Comparison of ENCODE assay signal across 17 mouse cellular contexts in the genomic region with DNA sequence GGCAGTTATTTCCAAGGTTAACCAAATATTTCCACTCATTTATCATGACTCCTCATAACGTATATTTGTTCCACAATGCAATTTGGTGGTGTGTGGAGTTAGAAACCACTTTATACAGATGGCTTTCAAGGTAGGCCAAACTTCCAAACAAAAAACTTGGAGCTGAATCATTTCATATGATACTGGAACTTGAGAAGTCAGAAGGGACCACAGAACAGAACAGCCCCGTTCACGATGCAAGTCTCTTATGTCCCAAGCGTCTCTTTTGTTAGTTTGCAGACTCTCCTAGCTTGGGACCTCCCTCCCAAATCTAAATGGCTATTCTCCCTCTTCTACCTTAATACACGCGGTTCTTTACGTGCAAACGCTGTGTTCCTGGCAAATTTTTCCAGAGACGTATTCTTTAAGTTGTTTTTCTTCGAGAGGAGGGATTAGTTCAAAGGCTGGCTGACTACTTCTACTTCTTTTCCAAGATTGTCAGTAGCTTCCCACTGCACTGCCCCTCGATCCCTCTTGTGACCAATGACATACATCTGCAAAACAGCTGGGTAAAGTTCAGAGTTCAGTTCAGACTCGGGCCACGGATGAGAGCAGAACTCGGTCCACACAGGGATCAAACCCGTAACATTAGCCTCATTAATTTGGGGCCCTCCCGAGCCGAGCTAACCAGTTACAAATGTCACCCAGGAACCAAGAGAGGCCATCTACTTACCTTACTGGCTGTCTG. TPM values are rescaled to one million over a fixed set of nuclear protein-coding genes. Genes with fewer than 3 reads are reported as not detected.
DNase-seq lines count a peak whose midpoint lies in the region; ATAC-seq and TF ChIP-seq lines count a peak whose summit lies in the region.
"Had no signal": no experiment of that assay in that cellular context is flagged by ENCODE, and none has a peak within 500 bp of the region (broad histone marks: within the 10 kb centered on the region; RNA-seq: fewer than 3 reads in every experiment).

No protein-coding gene starts in this region.

- no peak overlapping the region for H3K4me3 ChIP-seq in intestine, embryonic 14.5 days (ENCODE audit: low read depth, low read length)
- no peak overlapping the region for H3K4me3 ChIP-seq in intestine, postnatal 0 days (ENCODE audit: low read depth, low read length)
- H3K4me3 ChIP-seq in embryonic facial prominence, embryonic 13.5 days = peak overlapping the region; percentile 21; the same call in 1 of the 2 replicates
- H3K4me3 ChIP-seq in kidney, embryonic 14.5 days (ENCODE audit: low read length) = no peak overlapping the region
- H3K4me3 ChIP-seq in neural tube, embryonic 11.5 days (ENCODE audit: low read depth, low read length) = no peak overlapping the region
- H3K4me3 ChIP-seq: lung, embryonic 15.5 days had no signal

- no peaks in the 10 kb centered on the region for H3K36me3 ChIP-seq in intestine, embryonic 14.5 days (ENCODE audit: control insufficient read depth, insufficient read depth, low read length)
- no peaks in the 10 kb centered on the region for H3K36me3 ChIP-seq in intestine, postnatal 0 days (ENCODE audit: control insufficient read depth, insufficient read depth)
- H3K36me3 ChIP-seq in embryonic facial prominence, embryonic 13.5 days = no peaks in the 10 kb centered on the region
- H3K36me3 ChIP-seq in kidney, embryonic 14.5 days (ENCODE audit: control insufficient read depth, insufficient read depth, low read length) = no peaks in the 10 kb centered on the region
- H3K36me3 ChIP-seq in neural tube, embryonic 11.5 days (ENCODE audit: control insufficient read depth, insufficient read depth, low read length) = no peaks in the 10 kb centered on the region
- H3K36me3 ChIP-seq: lung, embryonic 15.5 days had no signal

- peak overlapping the region; percentile 8; the same call in 1 of the 2 replicates for H3K27ac ChIP-seq in intestine, embryonic 14.5 days (ENCODE audit: low read depth)
- no peak overlapping the region for H3K27ac ChIP-seq in intestine, postnatal 0 days (ENCODE audit: low read depth, low read length)
- H3K27ac ChIP-seq in embryonic facial prominence, embryonic 13.5 days = peak overlapping the region; percentile 91
- H3K27ac ChIP-seq in kidney, embryonic 14.5 days (ENCODE audit: low read depth, low read length) = peak overlapping the region; percentile 59; the same call in 1 of the 2 replicates
- H3K27ac ChIP-seq in neural tube, embryonic 11.5 days (ENCODE audit: low read depth, low read length) = peak overlapping the region; percentile 27; the same call in 1 of the 2 replicates
- H3K27ac ChIP-seq: kidney, postnatal 0 days; lung, embryonic 15.5 days had no signal

- DNase-seq in intestine, embryonic 14.5 days (ENCODE audit: low spot score) = no peak
- no peak for DNase-seq in neural tube, embryonic 11.5 days (ENCODE audit: low spot score)
- no peak for DNase-seq in liver
- DNase-seq in gastrocnemius, postnatal 25 days = no peak
- DNase-seq in thymus, adult 18-20 months = no peak
- DNase-seq: adrenal gland, postnatal 14 days; cerebellum, postnatal 36 days; heart, adult 11 months had no signal

- H3K4me1 ChIP-seq in intestine, embryonic 14.5 days (replicated peaks; ENCODE audit: control insufficient read depth, insufficient read depth, low read length) = peaks cover 21% of the 10 kb centered on the region
- no peaks in the 10 kb centered on the region for H3K4me1 ChIP-seq in intestine, postnatal 0 days (replicated peaks; ENCODE audit: control insufficient read depth, insufficient read depth, low read length)
- H3K4me1 ChIP-seq in embryonic facial prominence, embryonic 13.5 days = peaks cover 59% of the 10 kb centered on the region
- H3K4me1 ChIP-seq in kidney, embryonic 14.5 days (ENCODE audit: control insufficient read depth, insufficient read depth, low read length) = peaks cover 29% of the 10 kb centered on the region
- peaks cover 18% of the 10 kb centered on the region for H3K4me1 ChIP-seq in neural tube, embryonic 11.5 days (ENCODE audit: control insufficient read depth, insufficient read depth, low read length)

- no peaks in the 10 kb centered on the region for H3K9me3 ChIP-seq in intestine, embryonic 14.5 days (ENCODE audit: control insufficient read depth, low read length)
- H3K9me3 ChIP-seq in intestine, postnatal 0 days (ENCODE audit: control insufficient read depth) = no peaks in the 10 kb centered on the region
- no peaks in the 10 kb centered on the region for H3K9me3 ChIP-seq in embryonic facial prominence, embryonic 13.5 days
- H3K9me3 ChIP-seq in kidney, embryonic 14.5 days (ENCODE audit: control insufficient read depth, low read length) = no peaks in the 10 kb centered on the region
- H3K9me3 ChIP-seq in neural tube, embryonic 11.5 days (ENCODE audit: control insufficient read depth, low read length) = no peaks in the 10 kb centered on the region
- H3K9me3 ChIP-seq: lung, embryonic 15.5 days had no signal

- 64% methylated on average over 17 of the region's 17 CpGs for WGBS in intestine, embryonic 14.5 days
- WGBS in intestine, postnatal 0 days = 63% methylated on average over 17 of the region's 17 CpGs
- WGBS in embryonic facial prominence, embryonic 13.5 days = 30% methylated on average over 17 of the region's 17 CpGs
- 39% methylated on average over 17 of the region's 17 CpGs for WGBS in kidney, embryonic 14.5 days
- 61% methylated on average over 17 of the region's 17 CpGs for WGBS in neural tube, embryonic 11.5 days

- ATAC-seq in intestine, embryonic 14.5 days (replicated peaks; ENCODE audit: low FRiP score, low TSS enrichment, low read depth) = no peak
- ATAC-seq in intestine, postnatal 0 days = no peak
- ATAC-seq in embryonic facial prominence, embryonic 13.5 days (ENCODE audit: insufficient number of reproducible peaks, insufficient read depth, low FRiP score, low TSS enrichment, low read depth) = no peak
- ATAC-seq in kidney, embryonic 14.5 days (ENCODE audit: low FRiP score, low TSS enrichment) = no peak
- no peak for ATAC-seq in neural tube, embryonic 11.5 days (ENCODE audit: insufficient read depth, low FRiP score, low TSS enrichment)

- no peak overlapping the region for H3K4me2 ChIP-seq in intestine, embryonic 14.5 days (ENCODE audit: low read length)
- no peak overlapping the region for H3K4me2 ChIP-seq in intestine, postnatal 0 days (replicated peaks; ENCODE audit: low read depth)
- peak overlapping the region; percentile 16 for H3K4me2 ChIP-seq in embryonic facial prominence, embryonic 13.5 days
- H3K4me2 ChIP-seq in kidney, embryonic 14.5 days (replicated peaks; ENCODE audit: low read depth, low read length) = no peak overlapping the region
- H3K4me2 ChIP-seq in neural tube, embryonic 11.5 days (ENCODE audit: low read depth) = no peak overlapping the region
- H3K4me2 ChIP-seq: lung, embryonic 15.5 days had no signal

- no peak overlapping the region for H3K9ac ChIP-seq in intestine, embryonic 14.5 days (ENCODE audit: low read length)
- H3K9ac ChIP-seq in intestine, postnatal 0 days (ENCODE audit: low read depth, low read length) = no peak overlapping the region
- peak overlapping the region; percentile 55 for H3K9ac ChIP-seq in embryonic facial prominence, embryonic 13.5 days
- H3K9ac ChIP-seq in kidney, embryonic 14.5 days (ENCODE audit: low read depth, low read length) = no peak overlapping the region
- no peak overlapping the region for H3K9ac ChIP-seq in neural tube, embryonic 11.5 days (ENCODE audit: low read length)
- H3K9ac ChIP-seq: lung, embryonic 15.5 days had no signal

- TF ChIP-seq CTCF in intestine, postnatal 0 days (IDR thresholded peaks at IDR 0.05; ENCODE audit: low read depth) = no peak

- no peaks in the 10 kb centered on the region for H3K27me3 ChIP-seq in intestine, embryonic 14.5 days (replicated peaks; ENCODE audit: control insufficient read depth, insufficient read depth, low read length)
- H3K27me3 ChIP-seq in intestine, postnatal 0 days (replicated peaks; ENCODE audit: control insufficient read depth, insufficient read depth, low read length) = no peaks in the 10 kb centered on the region
- no peaks in the 10 kb centered on the region for H3K27me3 ChIP-seq in embryonic facial prominence, embryonic 13.5 days
- no peaks in the 10 kb centered on the region for H3K27me3 ChIP-seq in kidney, embryonic 14.5 days (ENCODE audit: control insufficient read depth, insufficient read depth, low read length)
- no peaks in the 10 kb centered on the region for H3K27me3 ChIP-seq in neural tube, embryonic 11.5 days (ENCODE audit: control insufficient read depth, insufficient read depth, low read length)
- H3K27me3 ChIP-seq: lung, embryonic 15.5 days had no signal

RNA-seq across cellular contexts. Expression of a gene that starts 8.5 kb away (rescaled TPM):
- 0.73 and 0.93 TPM in 2 replicates for polyA plus RNA-seq in intestine, embryonic 14.5 days (2014; fragmentation: Nextera tagmentation; extraction: Ambion mirVana)
- 0.04 and 0.07 TPM in 2 replicates for polyA plus RNA-seq in intestine, postnatal 0 days (2015; fragmentation: Nextera tagmentation; extraction: Ambion mirVana)
- 0.83 and 1.4 TPM in 2 replicates for polyA plus RNA-seq in embryonic facial prominence, embryonic 13.5 days (2015; fragmentation: Nextera tagmentation; extraction: Ambion mirVana)
- polyA plus RNA-seq in kidney, embryonic 14.5 days (2014; fragmentation: Nextera tagmentation; extraction: Ambion mirVana) = 0.09 and 0.12 TPM in 2 replicates
- polyA plus RNA-seq in neural tube, embryonic 11.5 days (2014; fragmentation: Nextera tagmentation; extraction: Ambion mirVana) = 2.1 and 3.6 TPM in 2 replicates
- not detected for total RNA-seq in gastrocnemius, postnatal 25 days (2021)
- total RNA-seq: liver, adult 2 months; megakaryocyte, adult 5-6 weeks; MEL; monocyte, adult 5-6 weeks had no signal
- polyA plus RNA-seq: liver, adult 2 months had no signal

RNA-seq across cellular contexts. Expression of a gene that starts 34.2 kb away (rescaled TPM):
- 0.19 and 0.23 TPM in 2 replicates for polyA plus RNA-seq in intestine, embryonic 14.5 days (2014; fragmentation: Nextera tagmentation; extraction: Ambion mirVana)
- not detected in 2 replicates for polyA plus RNA-seq in intestine, postnatal 0 days (2015; fragmentation: Nextera tagmentation; extraction: Ambion mirVana)
- 0.12 and 0.28 TPM in 2 replicates for polyA plus RNA-seq in embryonic facial prominence, embryonic 13.5 days (2015; fragmentation: Nextera tagmentation; extraction: Ambion mirVana)
- 0.57 and 1.0 TPM in 2 replicates for polyA plus RNA-seq in kidney, embryonic 14.5 days (2014; fragmentation: Nextera tagmentation; extraction: Ambion mirVana)
- polyA plus RNA-seq in neural tube, embryonic 11.5 days (2014; fragmentation: Nextera tagmentation; extraction: Ambion mirVana) = 0.50 TPM in 1 of 2 replicates, not detected in the other
- not detected for total RNA-seq in gastrocnemius, postnatal 25 days (2021)
- total RNA-seq: adrenal gland, postnatal 14 days; liver, adult 2 months; megakaryocyte, adult 5-6 weeks; MEL; monocyte, adult 5-6 weeks had no signal
- polyA plus RNA-seq: liver, adult 2 months; lung, embryonic 15.5 days had no signal

RNA-seq across cellular contexts. Expression of a gene that starts 35.3 kb away (rescaled TPM):
- 1.8 and 206 TPM in 2 replicates for polyA plus RNA-seq in intestine, embryonic 14.5 days (2014; fragmentation: Nextera tagmentation; extraction: Ambion mirVana)
- 2.9 and 3.3 TPM in 2 replicates for polyA plus RNA-seq in intestine, postnatal 0 days (2015; fragmentation: Nextera tagmentation; extraction: Ambion mirVana)
- polyA plus RNA-seq in embryonic facial prominence, embryonic 13.5 days (2015; fragmentation: Nextera tagmentation; extraction: Ambion mirVana) = 6.3 and 6.4 TPM in 2 replicates
- polyA plus RNA-seq in kidney, embryonic 14.5 days (2014; fragmentation: Nextera tagmentation; extraction: Ambion mirVana) = 22.7 and 29.8 TPM in 2 replicates
- polyA plus RNA-seq in neural tube, embryonic 11.5 days (2014; fragmentation: Nextera tagmentation; extraction: Ambion mirVana) = 11.3 and 13.1 TPM in 2 replicates
- not detected for total RNA-seq in gastrocnemius, postnatal 25 days (2021)
- total RNA-seq: monocyte, adult 5-6 weeks had no signal
- polyA plus RNA-seq: liver, adult 2 months had no signal
